Mouse (Mus musculus) heart, embryonic 15.5 days (tissue): ENCODE data around the gene 1700084M14Rik. TPM values are rescaled to one million over a fixed set of nuclear protein-coding genes. Genes with fewer than 3 reads are reported as not detected.
"Not testable (repeated sequence)": the region's sequence is repeated elsewhere in the genome, so short reads cannot be mapped to it uniquely, and the experiment has no call there.

Experiments used
- ATAC-seq: fragments of 200-750 bp; cut with Nextera tagmentation; replicated peaks from 2 replicates; pipeline ENCODE4 v1.8.0; 2017; ENCODE audit warnings: low read depth, moderate TSS enrichment; ENCODE audit not compliant: insufficient number of reproducible peaks, insufficient read depth, low FRiP score
- H3K27ac ChIP-seq: fragments of 300-500 bp; sonication (generic); 2 replicates; pipeline ENCODE4 v1.5.1; 2015; ENCODE audit warnings: mild to moderate bottlenecking, inconsistent platforms
- H3K27me3 ChIP-seq: fragments of 300-500 bp; sonication (generic); 2 replicates; pipeline ENCODE4 v1.6.1; 2015; ENCODE audit warnings: inconsistent platforms
- H3K36me3 ChIP-seq: fragments of 300-500 bp; sonication (generic); 2 replicates; pipeline ENCODE4 v1.6.1; 2015; ENCODE audit warnings: mild to moderate bottlenecking, inconsistent platforms
- H3K4me1 ChIP-seq: fragments of 300-500 bp; sonication (generic); replicated peaks from 2 replicates; pipeline ENCODE4 v1.6.1; 2015; ENCODE audit warnings: inconsistent platforms
- H3K4me2 ChIP-seq: fragments of 300-500 bp; sonication (generic); 2 replicates; pipeline ENCODE4 v1.6.1; 2015; ENCODE audit warnings: inconsistent platforms, mild to moderate bottlenecking, moderate library complexity
- H3K4me3 ChIP-seq: fragments of 300-500 bp; sonication (generic); 2 replicates; pipeline ENCODE4 v1.5.1; 2015; ENCODE audit warnings: mild to moderate bottlenecking, inconsistent platforms
- H3K9ac ChIP-seq: fragments of 300-500 bp; sonication (generic); 2 replicates; pipeline ENCODE4 v1.6.1; 2015; ENCODE audit warnings: mild to moderate bottlenecking, inconsistent platforms
- H3K9me3 ChIP-seq: fragments of 300-500 bp; sonication (generic); replicated peaks from 2 replicates; pipeline ENCODE4 v1.6.1; 2016; ENCODE audit warnings: inconsistent platforms
- WGBS: fragments of 180-500 bp; shearing (Covaris S2); methylation state at CpG from one replicate; pipeline ENCODE4 v1.1.7; 2015; ENCODE audit warnings: mixed read lengths; 5-methylcytosine and 5-hydroxymethylcytosine counted together
- polyA plus RNA-seq: library from polyadenylated mRNA; unstranded; fragments of >200 nt; fragmentation: Nextera tagmentation; extraction: Ambion mirVana; gene quantifications from 2 replicates; pipeline ENCODE4 v1.2.1, GENCODE M21; 2015

1700084M14Rik gene
- polyA plus RNA-seq = not detected in 2 replicates

GRCm38 (mm10) chrX:91575811-91576210 is at the start of gene 1700084M14Rik:
Gene 1700084M14Rik, minus strand, starts transcription at chrX:91575911.
- not testable (repeated sequence) for ATAC-seq, H3K27ac ChIP-seq, H3K9me3 ChIP-seq, H3K9ac ChIP-seq, H3K4me3 ChIP-seq, H3K36me3 ChIP-seq, H3K4me2 ChIP-seq, H3K4me1 ChIP-seq, H3K27me3 ChIP-seq
- WGBS = 74% methylated on average over 3 of the region's 3 CpGs

Other genes with a start within 250 kb of the 1700084M14Rik start
- not detected in 2 replicates for gene Mageb2, start 244.2 kb downstream of the 1700084M14Rik start, polyA plus RNA-seq
- not detected in 2 replicates for gene Gm5072, start 183.4 kb downstream of the 1700084M14Rik start, polyA plus RNA-seq
- not detected in 2 replicates for gene Gm8914, start 95.8 kb downstream of the 1700084M14Rik start, polyA plus RNA-seq
- gene Gm14781, start 56.3 kb upstream of the 1700084M14Rik start, polyA plus RNA-seq = not detected in 2 replicates
- gene Mageb5, start 207.1 kb upstream of the 1700084M14Rik start, polyA plus RNA-seq = not detected in 2 replicates